Mouse (Mus musculus) urinary bladder, adult 2 months (tissue): ENCODE results near the gene Cers6. TPM values are rescaled to one million over a fixed set of nuclear protein-coding genes. Genes with fewer than 3 reads are reported as not detected.

ENCODE experiments used
- DNase-seq: peaks from one replicate; pipeline ENCODE4 v3.0.0; 2022; ENCODE audit warnings: low spot score
- polyA plus RNA-seq: library from polyadenylated mRNA; depleted of rRNA; stranded (reverse); fragments of >200 nt; gene quantifications from 2 replicates; pipeline ENCODE4 v1.2.3, GENCODE M21; 2012

Cers6 gene
- polyA plus RNA-seq, 1 experiment: 16.9 TPM

GRCm38 (mm10) chr2:68917524-68917923 is 56.3 kb downstream of the Cers6 start:
- DNase-seq: no peak

- DNase-seq: no peak
These were observed 63.1 kb downstream of the Cers6 start for GRCm38 (mm10) chr2:68924344-68924743.

GRCm38 (mm10) chr2:68925542-68925941 is 64.3 kb downstream of the Cers6 start:
- DNase-seq: no peak

GRCm38 (mm10) chr2:68926913-68927790 is 65.9 kb downstream of the Cers6 start:
- no peak for DNase-seq

- no peak for DNase-seq
These were observed 71.0 kb downstream of the Cers6 start for GRCm38 (mm10) chr2:68932240-68932639.

GRCm38 (mm10) chr2:68932656-68933055 is 71.4 kb downstream of the Cers6 start:
- no peak for DNase-seq

GRCm38 (mm10) chr2:68934651-68935050 is 73.4 kb downstream of the Cers6 start:
- DNase-seq: no peak

GRCm38 (mm10) chr2:68935721-68936294 is 74.6 kb downstream of the Cers6 start:
- no peak for DNase-seq

- DNase-seq: no peak
These were observed 75.5 kb downstream of the Cers6 start for GRCm38 (mm10) chr2:68936773-68937172.

GRCm38 (mm10) chr2:68937833-68938232 is 76.6 kb downstream of the Cers6 start:
- DNase-seq: no peak

- DNase-seq: no peak
These were observed 83.7 kb downstream of the Cers6 start for GRCm38 (mm10) chr2:68944898-68945297.

- DNase-seq: no peak
These were observed 84.7 kb downstream of the Cers6 start for GRCm38 (mm10) chr2:68945976-68946375.

GRCm38 (mm10) chr2:68946819-68947218 is 85.6 kb downstream of the Cers6 start:
- no peak for DNase-seq

GRCm38 (mm10) chr2:68949137-68949536 is 87.9 kb downstream of the Cers6 start:
- DNase-seq: no peak

- no peak for DNase-seq
These were observed 88.5 kb downstream of the Cers6 start for GRCm38 (mm10) chr2:68949728-68950127.

GRCm38 (mm10) chr2:68951706-68952105 is 90.5 kb downstream of the Cers6 start:
- DNase-seq: no peak

- DNase-seq: no peak
These were observed 92.4 kb downstream of the Cers6 start for GRCm38 (mm10) chr2:68953688-68954087.

- DNase-seq: no peak
These were observed 94.3 kb downstream of the Cers6 start for GRCm38 (mm10) chr2:68955496-68955895.

GRCm38 (mm10) chr2:68956146-68956545 is 94.9 kb downstream of the Cers6 start:
- no peak for DNase-seq

- DNase-seq: no peak
These were observed 96.6 kb downstream of the Cers6 start for GRCm38 (mm10) chr2:68957831-68958230.

GRCm38 (mm10) chr2:68959573-68959972 is 98.3 kb downstream of the Cers6 start:
- DNase-seq: no peak

- DNase-seq: no peak
These were observed 98.8 kb downstream of the Cers6 start for GRCm38 (mm10) chr2:68960060-68960459.

- no peak for DNase-seq
These were observed 99.4 kb downstream of the Cers6 start for GRCm38 (mm10) chr2:68960620-68961019.
